Mouse (Mus musculus): Measurements from ENCODE around the gene Tmem131l. TPM values are rescaled to one million over a fixed set of nuclear protein-coding genes. Genes with fewer than 3 reads are reported as not detected.

Tmem131l gene
- polyA plus RNA-seq, 1 experiment from 2014 or later: 71.4 TPM

DNA sequence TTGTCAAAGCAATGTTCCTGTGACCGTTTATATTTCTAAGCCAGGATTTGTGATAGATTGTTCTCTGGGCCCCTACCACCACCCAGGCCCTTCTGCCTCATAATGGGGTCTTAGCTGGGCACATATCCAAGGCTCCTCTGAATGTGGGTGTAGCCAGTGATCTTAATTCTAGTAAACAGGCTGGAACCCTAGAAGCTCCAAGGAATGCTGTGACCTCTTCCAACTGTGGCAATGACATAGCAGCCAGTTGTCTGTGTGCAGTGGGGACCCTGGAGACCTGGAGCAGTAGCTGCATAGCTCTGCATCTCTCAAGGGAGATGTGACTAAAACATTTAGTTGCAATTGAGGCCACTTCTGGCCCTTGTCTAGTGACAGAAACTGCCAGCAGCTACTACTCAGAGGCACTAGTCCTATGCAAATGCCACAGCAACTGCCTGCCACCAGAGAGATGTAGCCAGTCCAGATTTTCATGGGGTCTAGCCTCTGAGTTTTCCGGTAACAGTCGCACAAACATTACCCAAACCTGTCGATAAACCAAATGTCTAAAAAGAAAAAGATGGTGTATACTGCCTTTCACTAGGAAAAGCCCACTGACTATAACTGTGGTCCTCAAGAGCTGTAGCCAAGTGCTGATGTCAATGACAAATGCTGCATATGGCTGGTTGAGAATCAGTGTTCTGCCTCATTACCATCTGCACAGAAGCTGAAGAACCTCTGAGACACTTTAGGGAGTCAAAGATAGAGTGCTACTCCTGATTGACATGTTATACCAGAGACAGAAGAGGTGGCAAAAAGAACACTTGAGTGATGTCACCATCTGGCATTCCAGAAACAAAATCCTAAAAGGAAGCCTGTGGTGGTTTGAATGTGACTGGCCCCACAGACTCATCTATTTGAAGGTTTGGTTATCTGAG is 61.2 kb downstream of the Tmem131l start:
- Histone ChIP-seq H3K9ac (replicated peaks; ENCODE audit: low read depth, low read length) (no peak overlapping the region), H3K27me3 (ENCODE audit: control insufficient read depth, insufficient read depth, low read length) (no peaks in the 10 kb centered on the region), H3K4me1 (ENCODE audit: control insufficient read depth, insufficient read depth, low read length) (peaks cover 35% of the 10 kb centered on the region), H3K27ac (ENCODE audit: low read depth, low read length) (peak overlapping the region; percentile 40; the same call in 1 of the 2 replicates), H3K36me3 (ENCODE audit: control insufficient read depth, insufficient read depth, low read length) (no peaks in the 10 kb centered on the region), H3K4me3 (ENCODE audit: low read depth, low read length) (no peak overlapping the region), H3K4me2 (ENCODE audit: low read depth, low read length) (no peak overlapping the region), H3K9me3 (ENCODE audit: control insufficient read depth, low read length) (no peaks in the 10 kb centered on the region)
- 72% methylated on average over 4 of the region's 4 CpGs for WGBS
- ATAC-seq (ENCODE audit: low read depth): no peak

DNA sequence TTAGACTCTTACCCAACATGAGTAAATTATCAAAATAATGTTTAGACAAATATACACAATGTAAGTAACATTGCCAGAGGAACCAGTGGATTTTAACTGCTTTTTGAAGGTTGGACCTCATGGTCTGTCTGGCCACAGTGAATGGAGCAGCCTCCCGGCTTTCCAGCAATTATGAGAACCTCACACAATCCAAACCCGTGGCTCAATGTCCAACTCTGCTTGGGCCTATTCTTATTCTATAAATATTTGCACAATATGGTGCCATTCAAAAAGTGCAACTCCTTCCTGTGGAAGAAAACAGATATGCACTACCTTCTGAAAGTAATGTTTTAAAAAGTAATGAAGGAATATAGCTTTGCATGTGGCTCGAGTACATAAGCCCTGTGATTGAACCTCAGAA is 62.2 kb downstream of the Tmem131l start:
- Histone ChIP-seq H3K36me3 (ENCODE audit: control insufficient read depth, insufficient read depth, low read length) (no peaks in the 10 kb centered on the region), H3K4me3 (ENCODE audit: low read depth, low read length) (no peak overlapping the region), H3K4me1 (ENCODE audit: control insufficient read depth, insufficient read depth, low read length) (peaks cover 34% of the 10 kb centered on the region), H3K4me2 (ENCODE audit: low read depth, low read length) (no peak overlapping the region), H3K9me3 (ENCODE audit: control insufficient read depth, low read length) (no peaks in the 10 kb centered on the region), H3K27me3 (ENCODE audit: control insufficient read depth, insufficient read depth, low read length) (no peaks in the 10 kb centered on the region), H3K27ac (ENCODE audit: low read depth, low read length) (no peak overlapping the region), H3K9ac (replicated peaks; ENCODE audit: low read depth, low read length) (no peak overlapping the region)
- no peak for ATAC-seq (ENCODE audit: low read depth)
- WGBS: 74% methylated on average over 3 of the region's 3 CpGs

DNA sequence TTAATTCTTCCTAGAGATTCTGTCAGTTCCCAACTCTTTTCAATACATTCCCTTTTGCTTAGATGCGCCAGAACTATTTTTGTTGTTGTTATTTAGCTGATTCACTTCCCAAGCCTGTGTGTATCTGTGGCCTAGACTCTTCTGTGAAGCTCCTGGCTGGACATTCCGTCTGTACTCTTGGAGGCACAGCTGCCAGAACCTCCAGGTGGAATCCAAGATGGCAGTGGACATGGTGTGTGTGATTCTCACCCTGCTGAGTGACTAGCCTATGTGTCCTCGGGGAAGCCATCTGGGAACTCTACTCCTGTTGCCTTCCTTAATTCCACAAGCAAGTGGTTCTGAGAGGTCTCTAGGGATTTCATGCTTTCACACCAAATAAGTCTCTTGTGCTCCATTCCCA is 63.8 kb downstream of the Tmem131l start:
- no peak overlapping the region for H3K9ac ChIP-seq (replicated peaks; ENCODE audit: low read depth, low read length)
- H3K4me2 ChIP-seq (ENCODE audit: low read depth, low read length): no peak overlapping the region
- no peak for ATAC-seq (ENCODE audit: low read depth)
- WGBS: 76% methylated on average over 3 of the region's 3 CpGs
- H3K9me3 ChIP-seq (ENCODE audit: control insufficient read depth, low read length): no peaks in the 10 kb centered on the region
- no peak overlapping the region for H3K4me3 ChIP-seq (ENCODE audit: low read depth, low read length)
- no peaks in the 10 kb centered on the region for H3K36me3 ChIP-seq (ENCODE audit: control insufficient read depth, insufficient read depth, low read length)
- H3K27ac ChIP-seq (ENCODE audit: low read depth, low read length): no peak overlapping the region
- H3K4me1 ChIP-seq (ENCODE audit: control insufficient read depth, insufficient read depth, low read length): peaks cover 28% of the 10 kb centered on the region
- H3K27me3 ChIP-seq (ENCODE audit: control insufficient read depth, insufficient read depth, low read length): no peaks in the 10 kb centered on the region

DNA sequence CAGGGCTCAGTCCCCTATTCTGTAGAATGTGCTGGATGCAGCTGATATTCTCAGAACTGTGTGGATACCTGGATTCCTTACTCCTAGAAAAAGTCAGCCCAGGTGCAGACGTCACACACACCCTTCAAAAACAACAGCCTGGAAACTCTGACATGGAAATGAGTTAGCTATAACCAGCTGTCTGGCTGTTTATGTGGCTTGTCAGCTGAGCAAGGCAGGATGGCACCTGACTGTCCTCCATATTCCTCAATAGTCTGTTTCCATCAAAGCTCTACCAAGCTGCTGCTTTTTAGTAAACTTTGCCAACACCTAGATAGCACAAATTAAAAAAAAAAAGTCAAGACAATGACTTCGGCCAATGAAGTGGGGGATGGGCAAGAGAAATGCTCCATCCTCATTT is 66.6 kb downstream of the Tmem131l start:
- Histone ChIP-seq H3K36me3 (ENCODE audit: control insufficient read depth, insufficient read depth, low read length) (no peaks in the 10 kb centered on the region), H3K9me3 (ENCODE audit: control insufficient read depth, low read length) (no peaks in the 10 kb centered on the region), H3K4me1 (ENCODE audit: control insufficient read depth, insufficient read depth, low read length) (peaks cover 3% of the 10 kb centered on the region), H3K27me3 (ENCODE audit: control insufficient read depth, insufficient read depth, low read length) (no peaks in the 10 kb centered on the region), H3K4me2 (ENCODE audit: low read depth, low read length) (no peak overlapping the region), H3K9ac (replicated peaks; ENCODE audit: low read depth, low read length) (no peak overlapping the region), H3K4me3 (ENCODE audit: low read depth, low read length) (no peak overlapping the region), H3K27ac (ENCODE audit: low read depth, low read length) (no peak overlapping the region)
- 48% methylated on average over 2 of the region's 2 CpGs for WGBS
- ATAC-seq (ENCODE audit: low read depth): no peak

DNA sequence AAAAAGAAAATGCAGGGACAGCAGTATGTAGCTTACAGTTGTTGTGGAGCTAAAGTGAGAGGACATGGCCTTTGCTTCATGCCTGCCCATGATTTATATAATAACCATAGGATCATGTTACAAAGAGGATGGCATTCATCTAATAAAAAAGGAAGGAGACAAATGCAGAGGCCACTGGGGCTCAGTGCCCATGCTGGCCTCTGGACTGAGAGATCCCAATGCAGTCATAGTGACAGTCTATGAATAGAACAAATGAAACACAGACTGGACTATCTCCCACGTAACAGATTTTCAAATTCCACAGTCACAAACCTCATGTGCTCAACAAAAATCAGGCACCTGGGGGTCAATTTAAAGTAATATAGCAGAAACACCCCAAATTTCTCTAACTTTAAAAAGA is 69.3 kb downstream of the Tmem131l start:
- Histone ChIP-seq H3K9me3 (ENCODE audit: control insufficient read depth, low read length) (no peaks in the 10 kb centered on the region), H3K4me3 (ENCODE audit: low read depth, low read length) (no peak overlapping the region), H3K36me3 (ENCODE audit: control insufficient read depth, insufficient read depth, low read length) (no peaks in the 10 kb centered on the region), H3K4me1 (ENCODE audit: control insufficient read depth, insufficient read depth, low read length) (0 out of 2 replicates have a peak, but pooled peaks cover 1% of the 10 kb centered on the region), H3K27ac (ENCODE audit: low read depth, low read length) (no peak overlapping the region), H3K9ac (replicated peaks; ENCODE audit: low read depth, low read length) (no peak overlapping the region), H3K4me2 (ENCODE audit: low read depth, low read length) (no peak overlapping the region), H3K27me3 (ENCODE audit: control insufficient read depth, insufficient read depth, low read length) (no peaks in the 10 kb centered on the region)
- WGBS: 24% methylated on average over 1 of the region's 1 CpGs
- no peak for ATAC-seq (ENCODE audit: low read depth)

DNA sequence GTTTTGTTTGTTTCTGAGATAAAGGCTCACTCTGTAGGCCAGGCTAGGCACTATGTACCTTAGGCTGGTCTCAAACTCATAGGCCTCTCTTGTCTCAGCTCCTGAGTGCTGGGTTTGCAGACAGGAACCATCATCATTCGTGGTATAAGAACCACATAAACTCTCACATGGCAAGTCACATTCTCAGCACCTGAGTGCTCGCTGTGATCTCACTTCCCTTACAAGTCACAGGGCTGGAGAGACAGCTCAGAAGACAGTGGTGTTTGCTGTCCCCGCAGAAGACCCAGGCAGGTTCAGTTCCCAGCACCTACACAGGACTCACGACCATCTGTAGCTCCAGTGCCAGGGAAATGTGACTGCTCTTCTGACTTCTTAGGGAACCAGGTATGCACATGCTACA is 70.9 kb downstream of the Tmem131l start:
- Histone ChIP-seq H3K9ac (replicated peaks; ENCODE audit: low read depth, low read length) (no peak overlapping the region), H3K4me1 (ENCODE audit: control insufficient read depth, insufficient read depth, low read length) (0 out of 2 replicates have a peak, but pooled peaks cover 2% of the 10 kb centered on the region), H3K4me2 (ENCODE audit: low read depth, low read length) (no peak overlapping the region), H3K36me3 (ENCODE audit: control insufficient read depth, insufficient read depth, low read length) (no peaks in the 10 kb centered on the region), H3K27me3 (ENCODE audit: control insufficient read depth, insufficient read depth, low read length) (no peaks in the 10 kb centered on the region), H3K4me3 (ENCODE audit: low read depth, low read length) (no peak overlapping the region), H3K9me3 (ENCODE audit: control insufficient read depth, low read length) (no peaks in the 10 kb centered on the region), H3K27ac (ENCODE audit: low read depth, low read length) (no peak overlapping the region)
- WGBS: 91% methylated on average over 4 of the region's 4 CpGs
- no peak for ATAC-seq (ENCODE audit: low read depth)

DNA sequence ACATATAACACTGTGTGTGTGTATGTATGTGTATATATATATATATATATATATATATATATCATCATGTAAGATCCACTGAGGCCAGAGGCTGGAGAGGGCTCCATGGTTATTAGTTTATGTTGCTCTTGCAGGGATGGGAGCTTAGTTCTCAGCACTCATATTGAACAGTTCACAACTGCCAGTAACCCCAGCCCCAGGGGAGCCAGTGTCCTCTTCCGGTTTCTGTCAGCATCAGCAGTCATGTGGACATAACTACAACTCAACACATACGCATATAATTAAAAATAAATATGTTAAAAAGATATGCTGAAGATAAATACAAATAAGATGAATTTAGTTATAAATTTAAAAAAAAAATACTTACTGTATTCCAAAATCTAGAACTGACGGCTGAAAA is 72.2 kb downstream of the Tmem131l start:
- Histone ChIP-seq H3K36me3 (ENCODE audit: control insufficient read depth, insufficient read depth, low read length) (no peaks in the 10 kb centered on the region), H3K4me3 (ENCODE audit: low read depth, low read length) (no peak overlapping the region), H3K27ac (ENCODE audit: low read depth, low read length) (no peak overlapping the region), H3K9me3 (ENCODE audit: control insufficient read depth, low read length) (no peaks in the 10 kb centered on the region), H3K9ac (replicated peaks; ENCODE audit: low read depth, low read length) (no peak overlapping the region), H3K4me1 (ENCODE audit: control insufficient read depth, insufficient read depth, low read length) (0 out of 2 replicates have a peak, but pooled peaks cover 2% of the 10 kb centered on the region), H3K4me2 (ENCODE audit: low read depth, low read length) (no peak overlapping the region), H3K27me3 (ENCODE audit: control insufficient read depth, insufficient read depth, low read length) (no peaks in the 10 kb centered on the region)
- 78% methylated on average over 3 of the region's 3 CpGs for WGBS
- no peak for ATAC-seq (ENCODE audit: low read depth)

DNA sequence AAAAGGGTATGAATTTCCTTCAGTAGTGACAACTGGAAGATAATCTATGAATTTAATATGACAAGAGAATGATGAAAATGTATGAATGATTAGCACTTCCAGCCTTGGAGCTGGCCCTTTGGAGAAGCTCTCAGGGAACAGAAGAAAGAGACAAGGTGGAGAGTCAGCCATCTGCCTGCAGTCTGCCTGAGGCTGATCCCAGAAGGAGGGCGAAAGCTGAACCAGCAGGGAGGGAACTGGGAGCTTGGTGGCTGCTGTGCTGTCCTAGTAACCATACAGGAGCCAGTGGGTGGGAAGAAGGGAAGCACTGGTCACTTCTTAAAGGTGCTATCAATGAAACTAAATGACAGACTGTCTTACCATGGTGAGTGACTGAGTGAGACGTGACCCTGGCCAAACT is 74.6 kb downstream of the Tmem131l start:
- no peak overlapping the region for H3K4me2 ChIP-seq (ENCODE audit: low read depth, low read length)
- WGBS: 73% methylated on average over 2 of the region's 2 CpGs
- no peak for ATAC-seq (ENCODE audit: low read depth)
- no peak overlapping the region for H3K27ac ChIP-seq (ENCODE audit: low read depth, low read length)
- no peaks in the 10 kb centered on the region for H3K27me3 ChIP-seq (ENCODE audit: control insufficient read depth, insufficient read depth, low read length)
- H3K36me3 ChIP-seq (ENCODE audit: control insufficient read depth, insufficient read depth, low read length): no peaks in the 10 kb centered on the region
- H3K9me3 ChIP-seq (ENCODE audit: control insufficient read depth, low read length): no peaks in the 10 kb centered on the region
- 0 out of 2 replicates have a peak, but pooled peaks cover 2% of the 10 kb centered on the region for H3K4me1 ChIP-seq (ENCODE audit: control insufficient read depth, insufficient read depth, low read length)
- H3K4me3 ChIP-seq (ENCODE audit: low read depth, low read length): no peak overlapping the region
- H3K9ac ChIP-seq (replicated peaks; ENCODE audit: low read depth, low read length): no peak overlapping the region

DNA sequence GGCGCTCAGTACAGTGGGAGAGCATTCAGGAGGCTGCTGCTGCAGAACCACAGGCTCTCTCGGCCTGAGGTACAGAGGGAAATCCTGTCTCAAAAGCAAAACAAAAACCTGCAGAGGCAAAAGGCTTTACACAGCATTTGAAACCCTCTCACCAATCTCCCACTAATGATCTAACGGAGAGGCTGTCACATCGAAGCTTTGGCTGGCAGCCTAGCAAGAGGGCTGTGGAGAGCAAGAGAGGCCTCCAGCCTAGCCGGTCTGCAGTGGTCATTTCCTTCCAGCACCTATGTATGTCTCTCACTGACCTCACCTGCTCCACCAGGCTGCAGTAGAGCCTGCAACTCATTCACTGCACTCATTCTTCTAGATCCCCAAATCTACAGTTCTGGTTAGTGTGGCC is 76.3 kb downstream of the Tmem131l start:
- Histone ChIP-seq H3K27ac (ENCODE audit: low read depth, low read length) (no peak overlapping the region), H3K9me3 (ENCODE audit: control insufficient read depth, low read length) (no peaks in the 10 kb centered on the region), H3K27me3 (ENCODE audit: control insufficient read depth, insufficient read depth, low read length) (no peaks in the 10 kb centered on the region), H3K9ac (replicated peaks; ENCODE audit: low read depth, low read length) (no peak overlapping the region), H3K4me3 (ENCODE audit: low read depth, low read length) (no peak overlapping the region), H3K4me2 (ENCODE audit: low read depth, low read length) (no peak overlapping the region), H3K36me3 (ENCODE audit: control insufficient read depth, insufficient read depth, low read length) (peaks cover 8% of the 10 kb centered on the region), H3K4me1 (ENCODE audit: control insufficient read depth, insufficient read depth, low read length) (0 out of 2 replicates have a peak, but pooled peaks cover 2% of the 10 kb centered on the region)
- no peak for ATAC-seq (ENCODE audit: low read depth)
- WGBS: 78% methylated on average over 5 of the region's 5 CpGs

All from neural tube, embryonic 14.5 days (tissue).